Mouse (Mus musculus): ENCODE measurements around the gene Gcnt4.

The Gcnt4 gene

DNA sequence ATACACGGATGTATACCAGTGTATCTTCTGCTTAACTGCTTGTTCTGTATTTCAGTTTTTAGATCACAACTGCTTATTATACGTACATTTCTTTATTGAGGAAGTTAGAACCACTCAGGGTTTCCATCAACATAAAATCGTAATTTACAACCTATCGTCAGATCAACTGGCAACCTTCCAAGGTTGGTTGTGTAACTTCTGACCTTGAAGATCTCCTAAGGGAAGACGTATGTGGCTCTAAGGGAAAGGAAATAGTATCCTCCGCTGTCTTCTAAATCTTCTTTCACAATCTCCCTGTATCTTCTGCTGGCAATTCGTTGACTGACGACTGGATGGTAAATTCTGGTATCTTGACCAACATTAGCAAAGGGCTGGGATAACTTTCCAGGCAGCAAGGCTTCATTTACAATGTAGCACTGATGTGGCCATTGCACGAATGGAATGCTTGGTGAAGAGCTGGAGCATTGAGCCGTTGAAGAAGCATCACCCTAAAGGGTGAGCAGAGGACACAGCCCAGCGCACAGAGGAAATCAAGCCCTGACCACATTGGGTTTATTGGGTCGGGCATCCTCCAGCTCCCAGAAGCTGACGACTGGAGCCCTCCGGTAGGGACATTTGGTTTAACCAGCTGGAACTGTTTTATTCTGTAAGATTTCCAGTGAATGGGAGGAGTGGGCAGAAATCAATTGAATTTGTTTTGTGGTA is 66.2 kb downstream of the Gcnt4 start:
- DNase-seq (ENCODE audit: low spot score in 2 of 2): no peak

DNA sequence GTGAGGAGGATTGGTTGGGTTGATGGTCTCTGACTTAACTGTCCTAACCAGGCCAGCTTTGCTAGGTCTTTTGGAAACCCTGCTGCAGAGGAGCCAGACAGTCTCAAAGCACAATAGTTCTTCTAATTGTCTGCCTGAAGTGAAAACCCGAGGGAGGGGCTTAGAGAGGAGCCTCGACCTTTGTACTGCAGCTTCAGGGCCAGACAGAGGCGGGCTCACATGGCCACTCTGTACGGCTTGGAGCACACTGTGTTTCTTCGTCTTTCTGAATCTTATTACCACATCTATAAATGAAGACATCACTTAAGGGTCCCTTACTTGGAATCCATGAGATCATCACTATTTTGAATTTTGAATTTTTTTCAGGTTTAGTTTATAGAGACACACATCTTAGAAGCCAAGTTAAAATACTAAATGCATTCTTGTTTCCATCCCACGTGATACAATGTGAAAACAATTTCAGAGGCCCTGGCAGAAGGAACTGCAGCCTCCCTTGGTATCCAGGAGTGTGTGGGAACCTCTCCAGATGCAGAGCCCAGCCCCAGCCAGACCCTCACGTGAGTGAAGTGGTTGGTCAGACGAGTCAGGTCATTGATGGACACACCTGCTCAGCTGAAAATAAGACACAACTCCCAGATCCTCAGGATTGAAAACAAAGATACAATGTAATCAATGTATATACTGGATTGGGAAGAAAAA is 69.0 kb downstream of the Gcnt4 start:
- DNase-seq (ENCODE audit: low spot score in 2 of 2): no peak

DNA sequence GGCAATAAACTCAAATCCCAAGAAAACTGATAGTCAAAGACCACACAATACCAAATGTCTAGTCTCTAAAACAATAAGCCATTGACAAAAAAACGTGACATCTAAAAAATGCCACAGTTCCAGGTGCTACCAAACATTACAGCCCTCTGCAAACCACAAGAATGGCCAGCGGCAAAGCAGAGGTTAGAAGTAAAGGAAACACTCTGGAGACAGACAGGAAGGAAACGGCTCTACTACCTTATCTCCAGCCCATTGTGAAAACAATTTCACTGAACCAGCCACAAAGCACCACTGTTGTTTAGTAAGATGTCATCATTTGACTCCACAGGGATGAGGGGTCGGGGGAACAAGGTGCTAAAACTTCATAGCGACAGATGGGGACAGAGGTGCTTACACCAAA is 70.8 kb downstream of the Gcnt4 start:
- no peak for DNase-seq (ENCODE audit: low spot score in 2 of 2)

DNA sequence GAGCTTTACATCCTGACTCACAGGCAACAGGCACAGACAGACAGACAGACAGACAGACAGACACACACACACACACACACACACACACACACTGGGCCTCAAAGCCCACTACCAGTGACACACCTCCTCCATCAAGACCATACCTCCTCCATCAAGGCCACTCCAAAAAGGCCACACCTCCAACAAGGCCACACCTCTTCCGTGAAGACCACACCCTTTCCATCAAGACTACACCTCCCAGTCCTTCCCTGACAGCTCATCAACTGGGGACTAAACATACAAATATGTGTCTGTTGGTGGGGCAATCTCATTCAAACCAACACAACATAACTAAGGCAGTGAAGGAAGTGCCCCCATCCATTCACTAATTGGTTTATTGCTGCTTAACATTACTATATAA is 72.6 kb downstream of the Gcnt4 start:
- DNase-seq (ENCODE audit: low spot score in 2 of 2): no peak
